Mouse (Mus musculus): ENCODE results near the gene Cacna1a. TPM values are rescaled to one million over a fixed set of nuclear protein-coding genes. Genes with fewer than 3 reads are reported as not detected.

Cacna1a gene
- polyA plus RNA-seq, 1 experiment from 2014 or later: 6.6 TPM

- H3K36me3 ChIP-seq (ENCODE audit: insufficient read depth, low read length): no peaks in the 10 kb centered on the region
- no peak overlapping the region for H3K4me2 ChIP-seq (ENCODE audit: low read length)
- no peaks in the 10 kb centered on the region for H3K9me3 ChIP-seq (replicated peaks; ENCODE audit: low read length)
- no peak overlapping the region for H3K27ac ChIP-seq
- WGBS: 46% methylated on average over 14 of the region's 14 CpGs
- no peak overlapping the region for H3K9ac ChIP-seq (ENCODE audit: low read depth, low read length)
- H3K27me3 ChIP-seq (ENCODE audit: insufficient read depth, low read length): peaks cover 21% of the 10 kb centered on the region
- H3K4me3 ChIP-seq (replicated peaks; ENCODE audit: low read depth, low read length): no peak overlapping the region
- 0 out of 2 replicates have a peak, but pooled peaks cover 3% of the 10 kb centered on the region for H3K4me1 ChIP-seq (replicated peaks; ENCODE audit: insufficient read depth, low read length)
- no peak for ATAC-seq (replicated peaks; ENCODE audit: low FRiP score, low read depth)
- DNase-seq (ENCODE audit: low spot score): peak; percentile 61
- TF ChIP-seq CTCF (IDR thresholded peaks at IDR 0.05; ENCODE audit: low read depth): peak; percentile 79
Measured at GRCm38 (mm10) chr8:84554301-84555027, 166.2 kb downstream of the Cacna1a start.

- Histone ChIP-seq H3K36me3 (ENCODE audit: insufficient read depth, low read length) (no peaks in the 10 kb centered on the region), H3K9me3 (replicated peaks; ENCODE audit: low read length) (no peaks in the 10 kb centered on the region), H3K4me2 (ENCODE audit: low read length) (no peak overlapping the region), H3K27ac (no peak overlapping the region), H3K9ac (ENCODE audit: low read depth, low read length) (no peak overlapping the region), H3K4me1 (replicated peaks; ENCODE audit: insufficient read depth, low read length) (0 out of 2 replicates have a peak, but pooled peaks cover 4% of the 10 kb centered on the region), H3K27me3 (ENCODE audit: insufficient read depth, low read length) (peaks cover 29% of the 10 kb centered on the region), H3K4me3 (replicated peaks; ENCODE audit: low read depth, low read length) (no peak overlapping the region)
- ATAC-seq (replicated peaks; ENCODE audit: low FRiP score, low read depth) (no peak), DNase-seq (ENCODE audit: low spot score) (no peak)
- no peak for TF ChIP-seq CTCF (IDR thresholded peaks at IDR 0.05; ENCODE audit: low read depth)
- 65% methylated on average over 7 of the region's 7 CpGs for WGBS
Measured at GRCm38 (mm10) chr8:84555269-84555668, 167.0 kb downstream of the Cacna1a start.

- Histone ChIP-seq H3K9me3 (replicated peaks; ENCODE audit: low read length) (no peaks in the 10 kb centered on the region), H3K4me2 (ENCODE audit: low read length) (no peak overlapping the region), H3K27me3 (ENCODE audit: insufficient read depth, low read length) (peaks cover 29% of the 10 kb centered on the region), H3K4me3 (replicated peaks; ENCODE audit: low read depth, low read length) (no peak overlapping the region), H3K36me3 (ENCODE audit: insufficient read depth, low read length) (no peaks in the 10 kb centered on the region), H3K9ac (ENCODE audit: low read depth, low read length) (no peak overlapping the region), H3K27ac (no peak overlapping the region), H3K4me1 (replicated peaks; ENCODE audit: insufficient read depth, low read length) (0 out of 2 replicates have a peak, but pooled peaks cover 4% of the 10 kb centered on the region)
- no peak for TF ChIP-seq CTCF (IDR thresholded peaks at IDR 0.05; ENCODE audit: low read depth)
- ATAC-seq (replicated peaks; ENCODE audit: low FRiP score, low read depth) (no peak), DNase-seq (ENCODE audit: low spot score) (no peak)
- 68% methylated on average over 4 of the region's 4 CpGs for WGBS
Measured at GRCm38 (mm10) chr8:84557936-84558335, 169.7 kb downstream of the Cacna1a start.

GRCm38 (mm10) chr8:84559121-84559604 lies 170.9 kb downstream of the Cacna1a start:
- peak; percentile 36; the same call in 1 of the 2 replicates for ATAC-seq (replicated peaks; ENCODE audit: low FRiP score, low read depth)
- H3K27me3 ChIP-seq (ENCODE audit: insufficient read depth, low read length): peaks cover 29% of the 10 kb centered on the region

GRCm38 (mm10) chr8:84561698-84562097 lies 173.5 kb downstream of the Cacna1a start:
- H3K36me3 ChIP-seq (ENCODE audit: insufficient read depth, low read length): no peaks in the 10 kb centered on the region
- no peak for TF ChIP-seq CTCF (IDR thresholded peaks at IDR 0.05; ENCODE audit: low read depth)
- WGBS: 81% methylated on average over 4 of the region's 4 CpGs
- H3K4me1 ChIP-seq (replicated peaks; ENCODE audit: insufficient read depth, low read length): 0 out of 2 replicates have a peak, but pooled peaks cover 4% of the 10 kb centered on the region
- peaks cover 29% of the 10 kb centered on the region for H3K27me3 ChIP-seq (ENCODE audit: insufficient read depth, low read length)
- no peak overlapping the region for H3K4me3 ChIP-seq (replicated peaks; ENCODE audit: low read depth, low read length)
- no peak overlapping the region for H3K9ac ChIP-seq (ENCODE audit: low read depth, low read length)
- no peak overlapping the region for H3K4me2 ChIP-seq (ENCODE audit: low read length)
- ATAC-seq (replicated peaks; ENCODE audit: low FRiP score, low read depth) (no peak), DNase-seq (ENCODE audit: low spot score) (no peak)
- H3K27ac ChIP-seq: no peak overlapping the region
- H3K9me3 ChIP-seq (replicated peaks; ENCODE audit: low read length): no peaks in the 10 kb centered on the region

More at GRCm38 (mm10) chr8:84559121-84559604, 170.9 kb downstream of the Cacna1a start:
- 1% methylated on average over 78 of the region's 84 CpGs for WGBS
- H3K9ac ChIP-seq (ENCODE audit: low read depth, low read length): no peak overlapping the region
- DNase-seq (ENCODE audit: low spot score): peak; percentile 2
- H3K4me2 ChIP-seq (ENCODE audit: low read length): peak overlapping the region; percentile 67
- no peaks in the 10 kb centered on the region for H3K36me3 ChIP-seq (ENCODE audit: insufficient read depth, low read length)
- 0 out of 2 replicates have a peak, but pooled peaks cover 4% of the 10 kb centered on the region for H3K4me1 ChIP-seq (replicated peaks; ENCODE audit: insufficient read depth, low read length)
- TF ChIP-seq CTCF (IDR thresholded peaks at IDR 0.05; ENCODE audit: low read depth): no peak
- no peaks in the 10 kb centered on the region for H3K9me3 ChIP-seq (replicated peaks; ENCODE audit: low read length)
- H3K4me3 ChIP-seq (replicated peaks; ENCODE audit: low read depth, low read length): peak overlapping the region; percentile 41
- no peak overlapping the region for H3K27ac ChIP-seq

- 71% methylated on average over 1 of the region's 1 CpGs for WGBS
- no peaks in the 10 kb centered on the region for H3K36me3 ChIP-seq (ENCODE audit: insufficient read depth, low read length)
- no peak for ATAC-seq (replicated peaks; ENCODE audit: low FRiP score, low read depth)
- H3K9me3 ChIP-seq (replicated peaks; ENCODE audit: low read length): no peaks in the 10 kb centered on the region
- H3K4me2 ChIP-seq (ENCODE audit: low read length): no peak overlapping the region
- no peak for DNase-seq (ENCODE audit: low spot score)
- H3K4me3 ChIP-seq (replicated peaks; ENCODE audit: low read depth, low read length): no peak overlapping the region
- H3K4me1 ChIP-seq (replicated peaks; ENCODE audit: insufficient read depth, low read length): 0 out of 2 replicates have a peak, but pooled peaks cover 4% of the 10 kb centered on the region
- TF ChIP-seq CTCF (IDR thresholded peaks at IDR 0.05; ENCODE audit: low read depth): no peak
- H3K27ac ChIP-seq: no peak overlapping the region
- H3K9ac ChIP-seq (ENCODE audit: low read depth, low read length): no peak overlapping the region
- H3K27me3 ChIP-seq (ENCODE audit: insufficient read depth, low read length): peaks cover 12% of the 10 kb centered on the region
Measured at GRCm38 (mm10) chr8:84564042-84564441, 175.8 kb downstream of the Cacna1a start.
